Mouse (Mus musculus): ENCODE measurements around the gene Foxc2.
A peak's percentile ranks its signal among the peaks of the same experiment; 100 is the strongest.

Gene Foxc2

GRCm38 (mm10) chr8:121086004-121086900 is 29.7 kb upstream of the Foxc2 start:
- no peak for DNase-seq

- DNase-seq = no peak
Observed at GRCm38 (mm10) chr8:121088281-121088680, 27.7 kb upstream of the Foxc2 start.

GRCm38 (mm10) chr8:121088871-121089630 is 26.9 kb upstream of the Foxc2 start:
- DNase-seq = no peak

GRCm38 (mm10) chr8:121089631-121090380 is 26.2 kb upstream of the Foxc2 start:
- no peak for DNase-seq

GRCm38 (mm10) chr8:121090716-121091115 is 25.3 kb upstream of the Foxc2 start:
- DNase-seq = no peak

GRCm38 (mm10) chr8:121092141-121092540 is 23.8 kb upstream of the Foxc2 start:
- no peak for DNase-seq

- DNase-seq = peak; percentile 96
Observed at GRCm38 (mm10) chr8:121092627-121093026, 23.3 kb upstream of the Foxc2 start.

GRCm38 (mm10) chr8:121093496-121093895 is 22.5 kb upstream of the Foxc2 start:
- no peak for DNase-seq

- peak; percentile 97 for DNase-seq
Observed at GRCm38 (mm10) chr8:121104049-121104818, 11.7 kb upstream of the Foxc2 start.

- peak; percentile 100 for DNase-seq
Observed at GRCm38 (mm10) chr8:121107668-121108656, 8.0 kb upstream of the Foxc2 start, which contains the start of gene Mthfsd. Gene Mthfsd (minus strand): TSS chr8:121108392.

- no peak for DNase-seq
Observed at GRCm38 (mm10) chr8:121108657-121109056, 7.3 kb upstream of the Foxc2 start.

- DNase-seq = no peak
Observed at GRCm38 (mm10) chr8:121111145-121111907, 4.6 kb upstream of the Foxc2 start.

- peak; percentile 99 for DNase-seq
Observed at GRCm38 (mm10) chr8:121113261-121113660, 2.7 kb upstream of the Foxc2 start.

GRCm38 (mm10) chr8:121115136-121115535 is 835 bp upstream of the Foxc2 start:
- no peak for DNase-seq

GRCm38 (mm10) chr8:121116591-121117185 is 717 bp downstream of the Foxc2 start:
- DNase-seq = no peak

GRCm38 (mm10) chr8:121117186-121117651 is 1.2 kb downstream of the Foxc2 start:
- DNase-seq = no peak

GRCm38 (mm10) chr8:121117906-121118305 is 1.9 kb downstream of the Foxc2 start:
- no peak for DNase-seq

GRCm38 (mm10) chr8:121118634-121119420 is 2.9 kb downstream of the Foxc2 start:
- no peak for DNase-seq

Data from heart, adult 11 months (tissue).